Mouse (Mus musculus) testis, postnatal 14 days (tissue): Measurements from ENCODE around the gene Phtf2.
"Not testable (repeated sequence)": the region's sequence is repeated elsewhere in the genome, so short reads cannot be mapped to it uniquely, and the experiment has no call there.

Source experiments
- DNase-seq: peaks from one replicate; pipeline ENCODE4 v3.0.0; 2021; ENCODE audit warnings: low spot score

The Phtf2 gene

GRCm38 (mm10) chr5:20765365-20765920 is 116.5 kb downstream of the Phtf2 start:
- no peak for DNase-seq

DNA sequence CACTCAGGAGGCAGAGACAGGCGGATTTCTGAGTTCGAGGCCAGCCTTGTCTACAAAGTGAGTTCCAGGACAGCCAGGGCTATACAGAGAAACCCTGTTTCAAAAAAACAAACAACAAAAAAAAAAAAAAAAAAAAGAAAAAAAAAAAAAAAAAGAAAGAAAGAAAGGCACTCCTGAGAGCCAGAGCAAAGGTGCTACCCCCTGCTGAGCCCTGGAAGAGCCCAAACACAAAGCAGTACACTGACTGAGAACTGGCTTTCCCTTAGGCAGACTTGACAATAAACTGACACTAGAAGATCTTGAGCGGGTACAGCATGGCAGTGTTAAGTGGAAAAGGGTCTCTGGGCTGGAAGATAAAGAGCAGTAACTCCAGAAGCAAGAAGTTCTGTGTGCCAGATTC is 119.5 kb downstream of the Phtf2 start:
- DNase-seq = not testable (repeated sequence)

GRCm38 (mm10) chr5:20760368-20761162 is 121.4 kb downstream of the Phtf2 start:
- no peak for DNase-seq

GRCm38 (mm10) chr5:20759771-20760170 is 122.2 kb downstream of the Phtf2 start:
- no peak for DNase-seq

GRCm38 (mm10) chr5:20753963-20754362 is 128.0 kb downstream of the Phtf2 start:
- no peak for DNase-seq

DNA sequence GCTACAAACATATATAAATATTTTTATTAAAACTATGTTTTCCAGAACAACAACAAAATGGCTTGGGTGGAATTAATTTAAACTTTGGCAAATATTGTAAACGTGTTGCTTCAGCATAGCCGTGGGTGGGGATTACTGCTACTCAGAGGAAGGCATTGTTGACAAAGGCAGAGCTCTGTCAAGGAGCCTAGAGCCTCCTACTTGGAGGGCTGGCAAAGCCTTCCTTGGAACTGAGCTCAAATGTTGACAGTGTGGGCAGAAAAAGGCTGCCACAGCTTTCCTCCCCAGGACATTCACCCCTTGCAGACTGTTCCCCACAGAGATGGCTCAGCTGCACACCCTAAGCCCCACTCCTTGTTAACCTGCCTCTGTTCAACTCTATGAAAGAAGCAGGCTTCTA is 128.8 kb downstream of the Phtf2 start:
- DNase-seq = no peak

DNA sequence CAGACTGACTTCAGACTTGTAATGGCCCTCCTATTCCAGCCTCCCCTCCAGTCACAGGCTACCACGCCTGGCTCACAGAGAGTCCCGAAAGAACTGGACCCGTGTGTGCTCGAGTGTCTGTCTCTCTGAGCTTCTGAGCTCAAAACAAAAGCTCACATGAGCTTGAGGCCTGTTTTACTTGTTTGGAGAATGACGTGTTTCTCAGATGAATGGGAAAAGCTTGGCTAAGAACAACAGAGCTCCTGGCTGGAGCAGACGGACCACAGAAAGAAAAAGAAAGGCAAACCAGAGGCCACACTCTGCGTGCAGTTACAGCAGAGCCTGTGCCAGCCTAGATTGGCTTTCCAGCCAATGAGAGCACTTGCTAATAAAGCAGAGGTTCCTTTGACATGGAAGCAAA is 130.2 kb downstream of the Phtf2 start:
- no peak for DNase-seq

GRCm38 (mm10) chr5:20751000-20751399 is 130.9 kb downstream of the Phtf2 start:
- no peak for DNase-seq

- no peak for DNase-seq
These were observed 132.4 kb downstream of the Phtf2 start for GRCm38 (mm10) chr5:20749535-20749934.

DNA sequence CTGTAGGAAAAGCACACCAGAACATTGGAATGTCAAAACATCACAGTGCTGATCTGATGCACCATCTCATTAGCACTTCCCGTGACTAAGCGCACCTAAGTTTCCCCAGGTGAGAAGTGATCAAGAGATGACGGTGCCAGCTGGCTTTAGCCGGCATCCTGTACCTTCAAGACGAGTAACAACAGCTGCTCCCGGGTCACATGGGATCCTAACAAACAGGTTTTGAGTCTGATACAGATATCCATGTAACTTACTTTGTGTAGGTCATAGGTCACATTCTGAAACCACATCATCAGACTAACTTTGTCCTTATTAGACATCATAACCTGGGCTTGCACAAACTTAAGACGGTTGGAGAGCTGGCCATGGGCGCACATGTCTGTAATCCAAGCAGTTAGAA is 133.1 kb downstream of the Phtf2 start:
- DNase-seq = no peak

DNA sequence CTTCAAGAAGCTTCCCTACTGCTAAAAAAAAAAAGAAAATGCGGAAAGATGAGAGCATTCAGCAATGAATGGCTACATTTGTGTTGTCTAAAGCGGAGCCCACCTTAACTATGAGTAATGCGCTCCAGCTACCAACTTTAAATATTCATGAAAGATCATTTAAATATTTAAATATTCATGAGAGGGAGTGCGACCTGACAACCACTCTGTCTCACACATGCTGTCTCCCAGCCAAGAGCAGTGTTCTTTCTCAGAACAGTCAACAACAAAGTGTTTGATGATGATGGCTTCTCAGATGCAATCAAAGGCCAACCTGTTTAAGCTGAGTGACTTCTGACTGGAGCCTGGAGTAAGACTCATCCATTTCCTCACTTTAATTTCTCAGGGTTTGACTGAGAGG is 133.8 kb downstream of the Phtf2 start:
- DNase-seq = no peak

DNA sequence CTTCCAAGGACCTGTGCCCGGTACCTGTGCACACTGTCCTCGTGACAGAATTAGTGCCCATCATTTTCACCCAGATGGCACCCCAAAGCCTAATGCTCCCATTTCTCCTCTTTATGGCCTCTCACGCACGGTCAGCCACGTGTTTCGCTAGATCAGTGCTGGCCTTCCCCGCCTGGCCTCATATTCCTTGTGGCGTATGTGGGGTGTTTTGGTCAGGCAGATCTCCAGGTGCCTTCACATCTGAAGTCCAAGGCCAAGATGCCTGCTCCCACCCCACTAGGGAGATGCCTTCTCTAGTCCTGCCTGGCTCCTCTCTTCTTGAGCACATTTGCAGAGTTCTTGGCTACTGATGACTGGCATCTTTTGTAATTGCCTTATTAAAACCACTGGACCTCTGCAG is 140.0 kb downstream of the Phtf2 start:
- DNase-seq = no peak

- DNase-seq = no peak
These were observed 140.7 kb downstream of the Phtf2 start for GRCm38 (mm10) chr5:20741193-20741592.

- no peak for DNase-seq
These were observed 143.1 kb downstream of the Phtf2 start for GRCm38 (mm10) chr5:20738795-20739194.

DNA sequence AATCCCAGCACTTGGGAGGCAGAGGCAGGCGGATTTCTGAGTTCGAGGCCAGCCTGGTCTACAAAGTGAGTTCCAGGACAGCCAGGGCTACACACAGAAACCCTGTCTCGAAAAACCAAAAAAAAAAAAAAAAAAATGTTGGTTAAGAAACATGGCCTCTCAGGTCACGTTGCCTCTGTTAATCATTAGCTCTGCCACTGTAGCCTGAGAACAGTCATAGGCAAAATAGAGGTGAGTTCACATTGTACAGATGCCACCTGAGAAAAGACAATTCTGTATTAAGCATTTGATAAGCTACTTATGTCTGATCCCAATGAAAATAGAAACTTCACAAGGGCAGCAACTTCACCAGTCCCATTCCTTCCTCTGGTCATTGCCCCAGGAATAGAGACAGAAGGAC is 158.7 kb downstream of the Phtf2 start:
- DNase-seq = not testable (repeated sequence)

DNA sequence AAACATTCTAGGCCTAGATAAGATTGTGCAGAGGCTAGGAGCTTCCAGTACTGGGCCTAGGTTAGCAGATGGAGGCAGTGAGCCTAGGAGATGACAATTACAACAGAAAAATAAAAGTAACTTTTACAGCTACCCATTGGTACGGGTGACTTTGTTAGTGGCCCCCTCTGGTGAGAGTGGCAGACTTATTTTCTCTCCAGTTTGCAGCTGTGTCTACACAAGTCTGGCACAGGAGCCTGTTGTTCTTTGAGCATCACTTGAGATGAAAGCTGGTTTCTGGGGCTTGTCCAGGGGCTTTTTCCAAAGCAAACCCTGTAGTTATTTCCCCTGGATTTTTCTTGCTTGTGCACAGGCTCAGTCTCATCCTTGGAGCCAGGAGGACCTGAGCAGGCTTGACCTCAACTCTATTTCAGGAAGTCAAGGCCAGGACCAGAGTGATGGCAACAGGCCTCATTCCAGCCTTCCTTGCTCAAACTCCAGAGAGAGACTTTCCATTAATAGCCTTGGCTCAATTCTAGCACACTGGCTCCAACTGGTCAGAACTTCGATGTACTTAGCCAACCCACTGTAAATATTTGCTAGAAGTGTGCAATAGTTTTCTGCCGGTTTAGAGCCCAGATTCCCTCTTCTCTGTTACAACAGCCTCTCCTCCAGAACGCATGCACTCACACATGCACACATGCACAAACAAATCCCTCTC is 161.6 kb downstream of the Phtf2 start:
- DNase-seq = peak; percentile 34

DNA sequence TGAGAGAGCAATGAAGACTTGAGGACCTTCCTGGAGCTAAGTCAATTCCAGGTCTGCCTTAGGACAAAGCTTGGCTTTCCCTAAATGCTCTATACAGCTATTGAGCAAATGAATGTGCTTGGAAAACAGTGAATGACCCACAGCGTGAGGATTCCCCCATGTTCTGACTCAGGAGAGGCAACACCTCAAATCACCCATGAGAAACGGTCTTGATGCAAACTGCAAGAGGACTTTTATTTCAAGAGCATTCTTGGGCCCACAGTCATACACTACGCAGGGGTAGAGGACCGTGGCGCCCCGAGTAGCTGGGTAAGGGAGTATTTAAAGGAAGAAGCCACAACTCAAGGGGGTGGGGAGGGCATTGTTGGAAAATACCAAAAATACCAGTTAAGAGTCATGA is 165.9 kb downstream of the Phtf2 start:
- DNase-seq = not testable (repeated sequence)

DNA sequence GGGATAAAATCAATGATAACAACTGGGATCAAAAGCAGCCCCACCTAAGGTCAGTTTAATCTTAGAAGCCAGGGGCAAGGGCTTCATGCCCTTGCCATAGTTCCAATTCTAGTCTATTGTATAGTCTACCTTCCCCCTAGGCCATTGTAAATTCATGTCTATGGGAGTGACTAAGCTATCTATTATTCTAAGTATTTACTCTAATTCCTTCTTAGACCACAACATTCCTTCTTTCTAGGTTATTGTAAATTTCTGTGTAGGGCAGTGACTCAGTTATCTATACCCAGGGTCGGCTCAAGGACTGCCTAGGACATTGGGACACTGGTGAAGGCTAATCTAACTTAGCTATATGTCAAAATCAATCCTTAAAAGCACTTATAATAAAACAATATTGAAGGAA is 167.3 kb downstream of the Phtf2 start:
- DNase-seq = not testable (repeated sequence)

GRCm38 (mm10) chr5:20710845-20711244 is 171.1 kb downstream of the Phtf2 start:
- DNase-seq = not testable (repeated sequence)
